Mouse (Mus musculus): ENCODE measurements at regions not wholly inside any gene's neighbourhood (a gene's known extent, or its start where the extent isn't known, plus 50 kb on each side); places are given as distances from the start of the nearest gene placed in this dataset.

DNA sequence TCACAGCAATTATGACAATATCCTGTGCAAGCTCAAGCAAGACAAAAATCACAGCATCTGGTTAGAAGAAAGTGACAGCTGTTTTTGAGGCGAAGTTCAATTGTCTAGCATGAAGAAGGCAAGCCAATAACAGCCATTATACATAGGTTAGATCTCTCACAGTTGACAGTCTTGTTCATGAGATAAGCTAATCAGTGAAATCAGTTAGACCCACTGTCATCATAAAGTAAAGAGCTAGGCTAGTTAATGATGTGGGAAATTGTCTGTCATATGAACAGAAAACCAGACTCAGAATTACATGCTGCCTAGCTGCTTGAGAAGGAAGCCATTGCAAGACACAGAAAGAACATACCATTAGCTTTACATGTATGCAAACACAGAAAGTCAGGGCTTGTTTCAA lies 470.2 kb upstream of the 5930422O12Rik start:
- no peak for DNase-seq

DNA sequence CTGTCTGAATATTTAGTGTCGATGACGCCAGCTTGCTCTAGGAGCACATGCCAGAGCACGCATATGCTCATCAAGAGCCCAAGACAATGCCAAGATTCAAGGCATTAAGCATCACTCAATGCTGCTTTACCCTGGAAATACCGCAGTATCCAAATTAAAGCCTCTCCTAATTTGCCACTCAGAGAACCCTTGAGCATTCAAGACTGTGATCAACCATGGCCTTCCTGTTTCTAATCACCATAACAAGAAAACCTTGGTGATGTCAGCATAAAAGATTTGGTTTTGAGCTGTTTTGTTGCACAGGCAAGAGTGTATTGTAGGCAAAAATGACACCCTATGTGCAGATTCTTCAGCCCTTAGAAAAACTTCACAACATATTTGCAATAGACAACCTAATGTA lies 469.7 kb upstream of the 5930422O12Rik start:
- DNase-seq: no peak

DNA sequence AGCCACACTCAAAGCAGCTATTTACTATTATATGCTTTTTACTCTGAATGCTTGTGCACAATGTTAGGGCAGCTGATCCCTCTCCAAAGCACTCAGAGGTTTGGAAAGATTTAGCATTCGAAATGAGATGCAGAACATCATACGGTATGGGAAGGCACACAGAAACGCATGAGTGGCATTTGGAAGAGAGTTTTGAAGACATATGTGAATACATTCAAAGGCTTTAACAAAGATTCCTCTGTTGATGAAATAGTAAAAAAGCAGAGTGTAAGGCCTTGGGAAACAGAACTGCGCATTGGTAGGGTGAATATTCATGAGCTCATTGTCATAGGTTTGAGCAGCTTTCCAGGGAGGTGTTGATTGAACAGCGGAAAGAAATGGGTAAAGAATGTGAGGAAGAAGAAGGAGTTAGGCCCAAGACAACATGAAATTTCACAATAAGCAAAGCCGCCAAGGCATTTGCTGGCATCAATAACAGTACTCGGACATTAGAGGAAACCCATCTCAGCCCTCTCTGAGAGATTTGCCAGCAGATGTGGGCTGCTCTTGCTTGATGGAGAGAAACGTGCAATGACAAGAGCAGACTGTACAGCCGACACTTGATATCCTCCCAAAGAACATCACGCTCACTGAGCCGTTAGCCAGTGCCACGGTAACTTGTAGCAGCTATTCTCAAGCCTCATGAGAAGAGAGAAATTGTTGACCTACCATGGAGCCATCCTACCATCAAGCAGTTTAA lies 469.0 kb upstream of the 5930422O12Rik start:
- DNase-seq: no peak

DNA sequence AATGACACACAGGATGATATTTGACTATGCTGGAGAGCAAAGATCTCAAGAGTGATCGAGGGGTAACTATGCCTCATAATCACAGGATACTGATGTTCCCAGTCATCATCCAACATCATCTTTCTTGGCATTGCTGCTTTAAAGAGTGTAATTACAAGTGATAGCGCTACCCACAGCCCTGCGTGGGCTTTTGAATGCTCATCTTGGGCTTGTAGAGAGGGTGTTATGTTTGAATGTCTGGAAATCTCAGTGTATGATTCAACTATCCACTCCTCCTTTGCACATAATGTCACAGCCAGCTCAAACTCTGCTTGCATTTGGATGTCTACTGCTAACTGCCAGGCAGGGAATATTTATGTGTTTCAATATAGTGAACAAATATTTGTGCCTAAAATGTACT lies 438.3 kb upstream of the 5930422O12Rik start:
- peak; percentile 12 for DNase-seq

DNA sequence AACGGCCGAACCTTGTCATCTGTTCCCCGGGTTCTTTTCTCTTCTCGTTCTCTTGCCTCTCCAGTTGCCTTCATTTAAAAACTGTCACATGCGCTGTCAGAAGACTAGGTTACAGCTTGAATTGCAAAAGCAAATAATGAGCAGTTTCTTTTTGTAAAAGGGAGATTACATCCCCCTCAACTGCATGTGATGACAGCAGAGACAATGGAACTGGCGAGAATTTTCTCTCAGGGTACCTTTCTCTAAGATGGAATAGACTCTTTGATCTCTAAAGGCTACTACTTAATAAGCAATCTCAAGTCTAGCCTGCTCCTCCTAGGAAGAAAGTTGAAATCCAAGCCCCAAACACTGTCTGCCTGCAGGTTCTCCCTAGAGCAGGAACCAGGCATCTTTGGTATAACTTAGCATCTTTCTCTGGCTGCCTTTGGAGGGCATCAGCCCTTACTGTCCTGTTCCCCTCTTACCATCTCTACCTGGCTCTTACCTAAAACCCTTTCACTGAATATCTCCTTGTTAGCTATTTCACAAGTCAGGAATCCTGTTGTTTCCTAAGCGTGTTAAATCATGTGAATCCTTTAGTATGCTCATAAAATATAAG lies 424.4 kb upstream of the 5930422O12Rik start:
- DNase-seq: no peak

DNA sequence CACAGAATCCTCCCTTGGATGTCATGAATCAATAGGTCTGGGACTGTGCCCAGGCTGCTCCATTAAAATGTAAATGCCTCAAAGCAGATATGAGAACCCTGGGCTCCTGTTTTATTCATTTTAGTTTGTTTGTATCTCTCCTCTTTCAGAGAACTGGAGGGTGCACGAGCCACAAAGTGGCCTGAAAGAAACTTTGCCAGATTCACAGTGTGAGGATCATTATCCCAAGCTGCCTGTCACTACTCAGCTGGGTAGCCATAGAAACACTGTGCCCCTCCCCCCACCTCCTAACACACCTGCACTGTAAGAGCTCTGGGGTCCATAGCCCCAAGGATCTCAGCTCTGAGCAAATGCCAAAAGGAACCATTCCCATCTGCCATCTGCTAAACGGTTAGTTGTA lies 423.9 kb upstream of the 5930422O12Rik start:
- DNase-seq: no peak

DNA sequence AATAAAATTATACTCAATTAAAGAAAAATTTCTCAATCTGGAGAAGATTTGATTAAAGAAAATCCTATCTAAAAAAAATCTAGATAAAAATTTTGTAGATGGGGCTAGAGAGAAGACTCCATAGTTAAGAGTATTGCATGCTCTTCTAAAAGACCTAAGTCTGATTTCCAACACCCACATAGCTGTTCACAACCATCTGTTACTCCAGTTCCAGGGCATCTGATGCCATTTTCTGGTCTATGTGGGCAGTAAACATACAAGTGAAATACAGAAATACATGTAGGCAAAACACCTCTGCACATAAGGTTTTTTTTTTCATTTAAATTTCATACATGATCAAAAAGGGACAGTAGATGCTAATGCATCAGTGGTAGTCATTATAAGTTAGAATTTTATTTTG lies 418.4 kb upstream of the 5930422O12Rik start:
- no peak for DNase-seq

DNA sequence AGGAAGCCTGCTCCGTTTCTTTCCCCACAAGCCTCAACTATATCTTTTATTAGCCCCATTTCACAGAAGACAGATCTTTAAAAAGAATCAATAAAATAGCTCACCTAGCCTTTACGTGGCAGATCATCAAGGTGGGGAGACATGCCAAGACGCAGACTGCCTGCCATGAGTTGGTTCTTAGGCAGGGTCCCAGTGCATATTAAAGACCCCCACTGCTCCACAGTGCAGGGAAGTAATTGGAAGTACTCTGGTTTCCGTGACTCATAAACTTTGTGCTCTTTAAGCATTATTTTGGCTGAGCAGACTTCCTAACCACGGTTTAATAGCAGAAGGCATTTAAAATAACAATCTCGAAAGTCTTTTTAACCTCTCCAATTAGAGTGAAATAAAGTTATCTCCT lies 415.7 kb upstream of the 5930422O12Rik start:
- no peak for DNase-seq

DNA sequence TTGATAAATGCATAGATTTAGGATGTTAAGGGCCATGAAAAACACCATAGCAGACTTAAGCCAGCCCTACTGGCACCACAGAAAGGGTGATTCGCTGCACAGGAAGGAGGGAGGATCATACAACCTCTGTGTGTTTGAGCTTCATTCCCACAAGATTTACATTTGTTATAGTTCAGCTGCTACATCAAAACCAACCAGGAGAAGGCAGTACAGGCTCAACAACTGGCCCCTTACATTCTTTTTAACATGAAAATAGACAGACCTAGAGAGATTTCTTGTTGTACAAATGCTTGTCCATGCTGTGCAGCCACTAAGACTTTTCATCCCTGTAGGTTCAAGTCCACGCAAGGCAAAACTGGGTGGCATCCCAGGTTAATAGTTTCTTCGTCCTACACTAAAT lies 412.6 kb upstream of the 5930422O12Rik start:
- no peak for DNase-seq

DNA sequence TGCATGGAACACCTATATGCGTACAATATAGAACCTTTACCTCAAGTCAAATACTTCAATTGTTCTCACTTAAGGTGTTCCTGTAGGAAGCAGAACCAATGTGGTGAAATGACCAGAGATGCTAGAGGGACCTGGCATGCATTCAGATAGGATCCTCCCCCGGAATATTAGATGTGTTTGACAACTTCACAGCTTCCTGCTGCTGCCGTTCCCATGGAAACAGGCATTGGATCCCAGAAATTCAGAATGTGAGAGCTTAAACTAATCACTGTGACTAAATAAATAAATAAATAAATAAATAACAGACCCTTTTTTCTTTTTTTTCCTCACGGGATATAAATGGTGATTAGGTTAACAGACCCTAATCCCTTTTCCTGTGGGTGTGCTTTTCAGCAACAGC lies 401.5 kb upstream of the 5930422O12Rik start:
- no peak for DNase-seq

DNA sequence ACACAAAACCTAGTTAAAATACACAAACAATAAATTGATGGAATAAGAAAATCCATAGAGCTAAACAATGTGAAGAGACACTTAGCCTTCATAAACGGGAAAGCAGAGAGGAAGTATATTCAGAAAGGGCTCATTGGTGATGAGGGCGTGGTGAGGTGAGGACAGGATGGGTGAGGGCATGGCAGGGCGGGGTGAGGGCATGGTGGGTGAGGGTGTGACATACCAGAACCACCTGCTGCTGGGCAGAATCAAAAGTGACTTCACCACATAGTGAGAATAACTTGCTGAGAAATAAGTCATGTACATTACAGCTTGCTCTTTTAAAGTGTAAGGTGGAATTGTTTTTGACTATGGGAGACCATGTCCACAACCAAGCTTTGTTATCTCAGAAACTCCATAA lies 399.1 kb upstream of the 5930422O12Rik start:
- DNase-seq: no peak

DNA sequence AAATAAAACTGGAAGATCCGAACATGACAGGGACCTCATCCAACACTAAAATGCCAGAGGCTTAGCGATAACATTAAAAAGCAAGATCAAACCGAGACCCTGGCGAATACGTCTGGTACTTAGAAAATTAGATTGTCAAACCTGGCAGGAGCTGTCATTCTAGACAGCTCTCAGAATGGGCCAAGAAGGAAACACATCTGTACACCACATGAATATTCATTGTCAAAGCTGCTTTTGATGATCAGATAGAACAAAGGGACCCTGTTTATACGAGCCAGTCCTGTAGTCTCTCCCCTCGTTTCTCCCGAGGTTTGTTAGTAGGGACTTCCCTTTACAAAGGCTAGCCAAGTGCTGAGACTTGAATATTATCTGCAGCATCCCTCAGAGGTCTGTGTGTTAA lies 376.5 kb upstream of the 5930422O12Rik start:
- no peak for DNase-seq

DNA sequence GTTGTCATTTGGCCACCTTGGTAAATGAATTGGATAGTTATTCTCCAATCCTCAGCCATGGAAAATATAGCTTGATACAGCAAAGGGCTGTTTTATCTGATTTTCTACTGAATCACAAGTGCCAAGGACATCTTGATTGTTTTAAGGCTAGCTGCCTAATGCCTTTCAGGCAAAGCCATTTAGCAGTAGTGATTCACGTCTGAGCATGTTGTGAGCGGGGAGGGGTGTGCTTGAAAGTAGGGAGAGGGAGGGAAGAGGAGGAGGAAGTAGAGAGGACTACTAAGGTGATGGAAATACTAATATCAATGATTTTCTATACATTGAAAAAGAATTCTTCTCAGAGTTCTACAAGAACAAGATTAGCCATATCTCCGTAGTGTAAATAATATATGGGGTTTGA lies 362.9 kb upstream of the 5930422O12Rik start:
- DNase-seq: no peak

DNA sequence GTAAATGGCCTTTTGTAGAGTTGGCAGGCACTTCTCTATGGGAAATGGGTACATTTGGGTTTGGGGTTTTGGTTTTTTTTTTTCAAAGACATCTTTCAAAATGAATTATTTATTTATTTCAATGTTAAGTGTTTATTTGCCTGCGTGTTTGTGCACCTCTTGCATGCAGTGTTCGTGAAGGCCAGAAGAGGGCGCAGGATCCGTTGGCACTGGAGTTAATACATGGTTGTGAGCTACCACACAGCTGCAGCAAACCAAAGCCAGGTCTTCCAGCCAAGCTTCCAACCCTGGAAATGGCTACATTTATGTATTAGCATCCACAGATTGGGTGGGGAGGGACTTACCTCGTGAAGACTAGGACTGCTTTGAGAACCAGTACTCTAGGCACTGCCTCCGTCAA lies 362.3 kb upstream of the 5930422O12Rik start:
- no peak for DNase-seq

DNA sequence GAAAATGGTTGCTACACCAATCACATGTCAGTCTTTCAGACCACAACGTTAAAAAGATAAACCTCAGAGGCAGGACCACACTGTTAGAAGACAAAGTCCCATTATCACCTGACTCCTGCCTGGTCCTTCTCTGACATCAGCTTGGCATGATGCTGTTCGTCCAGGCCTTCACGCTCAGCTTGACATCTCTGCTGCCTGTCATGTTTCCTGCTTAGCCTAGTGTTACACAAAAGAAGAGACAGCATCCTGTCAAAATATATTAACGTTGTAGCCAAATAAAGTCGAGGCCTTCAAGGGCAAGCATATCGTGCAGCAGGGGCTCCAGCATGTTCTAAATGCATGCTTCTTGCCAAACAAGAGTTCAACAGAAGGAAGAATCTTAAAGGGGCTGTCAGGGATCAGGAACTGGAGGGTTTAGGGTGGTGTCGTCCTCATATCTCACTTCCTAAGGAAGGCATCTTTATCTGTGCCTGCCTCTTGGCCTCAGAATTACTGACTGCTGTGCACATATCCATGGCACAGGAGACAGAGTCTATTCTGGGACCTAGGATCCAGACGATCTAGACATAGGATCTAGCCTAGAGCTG lies 361.0 kb upstream of the 5930422O12Rik start:
- no peak for DNase-seq

DNA sequence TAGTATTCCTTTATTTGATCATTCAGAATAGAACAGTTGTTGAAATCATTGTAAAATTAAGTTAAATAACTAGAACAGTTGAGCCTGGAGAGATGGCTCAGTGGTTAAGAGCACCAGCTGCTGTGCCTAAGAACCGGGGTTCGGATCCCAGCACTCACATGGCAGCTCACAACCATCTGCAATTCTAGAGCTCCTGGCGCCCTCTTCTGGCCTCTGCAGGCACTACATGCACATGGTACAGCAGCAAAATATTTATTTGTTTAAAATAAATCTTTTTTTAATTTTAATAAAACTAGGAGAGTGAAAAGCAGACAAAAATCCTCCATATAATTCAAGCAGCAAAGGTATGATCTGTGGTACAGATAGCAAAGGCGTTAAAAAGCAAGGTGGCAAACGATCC lies 360.0 kb upstream of the 5930422O12Rik start:
- no peak for DNase-seq

DNA sequence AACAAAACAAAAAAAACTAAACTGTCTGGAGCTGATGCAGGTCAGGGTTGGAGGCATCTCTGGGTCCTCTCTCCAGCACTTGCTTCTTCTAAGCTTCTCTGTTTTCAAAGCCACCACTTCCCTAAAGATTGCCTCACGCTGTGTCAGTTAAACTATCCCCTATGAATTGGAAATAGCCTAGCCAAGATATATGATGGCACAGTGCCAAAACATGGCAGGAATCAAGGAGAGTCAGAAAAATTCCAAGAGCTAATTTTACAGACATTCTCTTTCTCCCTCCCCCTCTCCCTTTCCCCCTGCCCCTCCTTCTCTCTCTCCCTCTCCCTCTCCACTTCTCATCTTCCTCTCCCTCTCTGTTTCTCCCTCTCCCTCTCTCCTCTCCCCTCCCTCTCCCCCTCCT lies 353.3 kb upstream of the 5930422O12Rik start:
- no peak for DNase-seq

DNA sequence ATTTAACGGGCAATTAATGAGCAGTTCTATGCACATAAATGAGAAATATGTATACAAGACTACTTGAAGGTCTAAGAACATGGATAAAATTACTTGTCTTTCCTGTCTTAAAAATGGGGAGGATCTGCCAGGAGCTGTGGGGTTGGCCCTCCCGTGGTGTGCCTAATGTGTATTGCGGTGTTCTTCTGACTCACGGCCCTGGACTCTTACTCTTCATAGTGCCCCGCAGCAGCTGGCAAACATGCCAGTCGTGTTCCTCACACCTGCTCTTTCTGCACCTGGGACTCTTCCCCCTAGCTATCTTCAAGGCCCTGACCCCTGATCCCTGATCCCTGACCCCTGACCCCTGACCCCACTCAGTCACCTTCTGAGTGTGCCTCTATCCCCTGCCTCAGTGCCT lies 352.3 kb upstream of the 5930422O12Rik start:
- no peak for DNase-seq

DNA sequence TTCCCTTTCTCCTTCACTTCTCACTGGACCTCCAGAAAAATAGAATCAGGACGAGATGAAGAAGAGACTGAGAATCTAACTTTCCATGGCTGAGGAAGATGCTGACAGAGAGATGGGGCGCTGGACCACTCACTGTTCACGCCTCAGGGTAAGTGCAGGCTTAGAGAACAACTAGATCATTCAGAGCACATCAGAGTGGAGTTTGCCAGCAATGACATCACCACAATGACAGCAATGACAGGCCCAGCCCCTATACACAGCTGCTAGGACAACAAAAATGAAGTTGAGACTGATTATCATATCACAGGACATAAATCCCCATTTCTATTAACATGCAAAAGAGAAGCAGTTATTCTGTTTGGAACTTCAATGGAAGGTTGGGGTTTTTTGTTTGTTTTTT lies 350.4 kb upstream of the 5930422O12Rik start:
- no peak for DNase-seq

DNA sequence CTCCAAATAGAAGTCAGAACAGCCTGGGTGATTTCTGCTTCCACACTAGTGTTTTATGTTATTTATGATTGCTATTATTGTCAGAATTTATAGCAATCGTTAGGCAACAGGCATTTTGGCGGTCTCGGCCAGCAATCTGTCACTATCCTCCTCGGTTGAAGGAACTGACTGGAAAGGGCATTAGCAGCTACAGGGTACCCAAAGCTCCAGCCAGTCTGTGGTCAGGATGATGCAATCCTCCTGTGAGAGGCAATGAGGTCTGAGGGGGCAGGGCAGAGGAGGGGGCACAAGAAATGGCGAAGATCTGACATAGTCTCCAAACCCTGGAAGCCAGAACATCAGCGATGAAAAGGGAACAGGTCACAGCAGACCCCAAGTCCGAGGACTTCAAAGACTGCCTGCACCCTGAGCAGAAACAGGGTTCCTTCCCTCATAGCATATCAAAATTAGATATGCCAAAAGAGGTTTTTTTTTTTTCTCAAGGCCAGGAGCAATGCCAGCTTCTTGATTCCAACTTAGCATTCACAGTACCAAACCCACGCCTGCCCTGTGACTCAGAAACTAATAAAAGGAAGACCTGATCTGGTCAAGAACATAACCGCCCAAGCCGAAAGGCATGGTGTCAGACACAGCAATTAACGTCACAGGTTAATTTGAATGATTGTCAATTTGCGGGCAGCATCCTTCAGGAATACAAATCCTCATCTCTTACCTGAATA lies 348.5 kb upstream of the 5930422O12Rik start:
- no peak for DNase-seq

DNA sequence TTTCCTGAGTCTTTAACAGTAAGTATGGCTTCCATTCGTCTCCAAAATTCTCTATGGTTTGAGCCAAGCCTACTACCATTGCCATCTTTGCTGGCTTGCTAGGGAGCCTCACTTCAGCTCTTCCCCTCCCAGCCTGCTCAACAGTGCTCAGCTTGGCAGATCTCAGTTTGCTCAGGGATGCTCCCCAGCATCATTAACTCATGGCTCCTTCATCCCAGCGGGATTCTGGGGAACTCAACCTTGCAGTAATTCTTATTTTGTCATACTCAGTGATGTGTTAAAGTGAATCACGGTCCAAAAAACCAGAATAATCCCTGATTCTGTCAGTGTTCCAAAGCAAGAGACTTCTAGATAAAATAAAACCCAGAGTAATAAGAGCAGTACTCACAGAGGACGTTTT lies 346.6 kb upstream of the 5930422O12Rik start:
- no peak for DNase-seq

DNA sequence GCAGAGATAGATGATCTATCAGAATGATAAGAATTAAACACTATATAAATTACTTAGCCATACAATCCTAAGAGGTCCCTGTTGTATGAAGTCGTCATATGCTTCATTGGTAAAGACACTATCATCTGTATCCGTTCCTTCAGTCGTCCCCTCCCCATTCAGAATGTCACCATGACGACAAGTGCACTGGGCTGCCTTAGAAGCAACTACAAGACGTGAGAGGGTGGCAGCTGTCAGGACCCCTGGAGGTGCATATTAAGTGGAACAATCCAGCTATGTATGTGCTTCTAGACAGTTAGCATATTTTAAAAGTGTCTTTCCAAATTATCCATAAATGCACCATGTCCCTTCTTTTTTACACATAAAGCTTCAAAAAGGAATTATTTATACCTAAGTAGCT lies 343.0 kb upstream of the 5930422O12Rik start:
- DNase-seq: no peak

DNA sequence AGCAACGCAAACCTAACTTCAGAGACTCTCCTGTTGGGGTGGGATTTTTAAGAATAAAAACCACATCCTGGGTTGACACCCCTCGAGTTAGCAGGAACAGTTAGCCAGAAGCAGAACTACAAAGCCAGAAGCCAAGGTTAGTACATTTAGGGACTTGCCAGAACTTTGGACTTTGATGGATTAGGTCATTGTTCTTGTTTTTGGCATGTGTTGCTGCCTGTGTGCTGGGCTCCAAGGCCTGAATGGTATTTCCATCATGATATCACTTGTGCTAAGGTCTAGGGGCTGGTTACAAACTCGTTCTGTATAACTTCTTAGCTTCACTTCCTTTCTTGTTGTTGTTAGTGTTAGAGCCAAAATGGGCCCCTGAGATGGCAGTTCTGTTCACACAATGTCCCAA lies 338.8 kb upstream of the 5930422O12Rik start:
- DNase-seq: no peak

DNA sequence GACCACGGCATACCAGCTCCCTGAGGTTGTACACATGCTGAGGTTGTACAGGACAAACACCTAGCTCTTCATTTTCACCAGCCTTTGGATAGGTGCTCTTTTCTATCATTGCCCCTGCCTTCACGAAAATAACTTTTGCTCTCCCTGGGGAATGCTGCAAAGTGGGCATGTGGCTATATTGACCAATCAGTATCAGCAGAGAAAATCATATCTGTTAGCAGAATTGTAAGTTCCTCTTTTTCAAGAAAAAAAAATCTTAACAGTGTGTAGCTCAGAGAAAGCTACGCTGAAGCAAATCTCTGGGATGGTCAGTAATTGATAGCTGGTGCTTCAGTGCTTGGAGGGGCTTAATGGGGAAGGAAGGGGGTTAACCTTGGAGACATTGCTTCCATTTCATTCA lies 319.6 kb upstream of the 5930422O12Rik start:
- DNase-seq: no peak

Data from right cerebral cortex, postnatal 25 days (tissue).